Mouse (Mus musculus) embryonic fibroblast, embryonic 13.5 days (primary cell): ENCODE results near the gene Nlrp9b. TPM values are rescaled to one million over a fixed set of nuclear protein-coding genes. Genes with fewer than 3 reads are reported as not detected.
"Not testable (repeated sequence)": the region's sequence is repeated elsewhere in the genome, so short reads cannot be mapped to it uniquely, and the experiment has no call there.

Experiments used
- H3K27ac ChIP-seq: 2 replicates; pipeline ENCODE4 v1.5.1; 2012; ENCODE audit warnings: low read length, control low read depth, inconsistent platforms; ENCODE audit not compliant: insufficient read depth
- H3K4me1 ChIP-seq: 2 replicates; pipeline ENCODE4 v1.6.1; 2011; ENCODE audit warnings: low read length; ENCODE audit not compliant: control insufficient read depth, insufficient read depth
- H3K4me3 ChIP-seq: 2 replicates; pipeline ENCODE4 v1.5.1; 2011; ENCODE audit warnings: mild to moderate bottlenecking, control low read depth, low read length; ENCODE audit not compliant: insufficient read depth
- CTCF ChIP-seq: IDR thresholded peaks from 2 replicates; pipeline ENCODE4 v1.5.1; 2011; ENCODE audit warnings: mild to moderate bottlenecking, control low read depth, low read length, moderate library complexity, borderline replicate concordance; ENCODE audit not compliant: insufficient read depth
- POLR2A ChIP-seq: IDR thresholded peaks from 2 replicates; pipeline ENCODE4 v1.6.1; 2011; ENCODE audit warnings: low read depth, mild to moderate bottlenecking, control low read depth, low read length, moderate library complexity
- polyA plus RNA-seq: library from polyadenylated mRNA; stranded (reverse); fragments of >200 nt; gene quantifications from 2 replicates; pipeline ENCODE4 v1.2.4, GENCODE M21; 2011; ENCODE audit warnings: low read depth; ENCODE audit not compliant: missing spikeins, insufficient read length

Nlrp9b gene
- polyA plus RNA-seq, 1 experiment: not detected

GRCm38 (mm10) chr7:19956341-19956781 lies 34.9 kb upstream of the Nlrp9b start:
- TF ChIP-seq POLR2A (no peak), CTCF (peak; percentile 82; the same call in 1 of the 2 replicates)
- Histone ChIP-seq H3K4me3 (no peak overlapping the region), H3K27ac (no peak overlapping the region), H3K4me1 (no peaks in the 10 kb centered on the region; the same call in none of the 2 replicates)

- no peak for TF ChIP-seq CTCF
- TF ChIP-seq POLR2A: no peak
Measured at GRCm38 (mm10) chr7:19962423-19962822, 28.8 kb upstream of the Nlrp9b start.

GRCm38 (mm10) chr7:19964985-19965579 lies 26.2 kb upstream of the Nlrp9b start, which contains the start of gene Ceacam20:
Gene Ceacam20 (plus strand): TSS chr7:19965412.
- Histone ChIP-seq H3K4me1 (no peaks in the 10 kb centered on the region), H3K4me3 (no peak within 1 kb of the TSS), H3K27ac (no peak within 1 kb of the TSS)
- no peak for TF ChIP-seq CTCF
- TF ChIP-seq POLR2A: no peak

More at GRCm38 (mm10) chr7:19962423-19962822, 28.8 kb upstream of the Nlrp9b start:
- Histone ChIP-seq H3K4me1 (no peaks in the 10 kb centered on the region), H3K4me3 (no peak overlapping the region), H3K27ac (no peak overlapping the region)

GRCm38 (mm10) chr7:19969106-19969505 lies 22.2 kb upstream of the Nlrp9b start:
- Histone ChIP-seq H3K4me1 (no peaks in the 10 kb centered on the region), H3K27ac (no peak overlapping the region), H3K4me3 (no peak overlapping the region)
- TF ChIP-seq POLR2A (no peak), CTCF (no peak)

GRCm38 (mm10) chr7:19969541-19970090 lies 21.6 kb upstream of the Nlrp9b start:
- TF ChIP-seq POLR2A (no peak), CTCF (no peak)
- Histone ChIP-seq H3K4me1 (no peaks in the 10 kb centered on the region), H3K27ac (no peak overlapping the region), H3K4me3 (no peak overlapping the region)

- TF ChIP-seq CTCF (no peak), POLR2A (no peak)
- Histone ChIP-seq H3K4me1 (no peaks in the 10 kb centered on the region), H3K27ac (no peak overlapping the region), H3K4me3 (no peak overlapping the region)
Measured at GRCm38 (mm10) chr7:19970196-19970595, 21.1 kb upstream of the Nlrp9b start.

- Histone ChIP-seq H3K4me1 (no peaks in the 10 kb centered on the region), H3K4me3 (no peak overlapping the region), H3K27ac (no peak overlapping the region)
- TF ChIP-seq CTCF (no peak), POLR2A (no peak)
Measured at GRCm38 (mm10) chr7:19971516-19971915, 19.7 kb upstream of the Nlrp9b start.

GRCm38 (mm10) chr7:19996721-19997120 lies 5.5 kb downstream of the Nlrp9b start:
- H3K4me3 ChIP-seq, H3K4me1 ChIP-seq, H3K27ac ChIP-seq: not testable (repeated sequence)

GRCm38 (mm10) chr7:20009987-20010386 lies 18.7 kb downstream of the Nlrp9b start:
- Histone ChIP-seq H3K4me1 (no peaks in the 10 kb centered on the region), H3K4me3 (no peak overlapping the region), H3K27ac (no peak overlapping the region)
- no peak for TF ChIP-seq POLR2A
- TF ChIP-seq CTCF: no peak

- H3K4me1 ChIP-seq, H3K4me3 ChIP-seq, H3K27ac ChIP-seq: not testable (repeated sequence)
Measured at GRCm38 (mm10) chr7:20064100-20064499, 72.8 kb downstream of the Nlrp9b start.

- H3K4me1 ChIP-seq, H3K27ac ChIP-seq, H3K4me3 ChIP-seq: not testable (repeated sequence)
Measured at GRCm38 (mm10) chr7:20078118-20078517, 86.9 kb downstream of the Nlrp9b start.

- H3K4me3 ChIP-seq, H3K27ac ChIP-seq, H3K4me1 ChIP-seq: not testable (repeated sequence)
Measured at GRCm38 (mm10) chr7:20099380-20099779, 108.1 kb downstream of the Nlrp9b start, which contains the start of gene Vmn1r91. Gene Vmn1r91 (plus strand): TSS chr7:20099680.

GRCm38 (mm10) chr7:20122479-20122878 lies 131.2 kb downstream of the Nlrp9b start, which contains the start of gene Gm16442:
Gene Gm16442 (minus strand): TSS chr7:20122579.
- not testable (repeated sequence) for H3K4me3 ChIP-seq, H3K4me1 ChIP-seq

More at GRCm38 (mm10) chr7:20122479-20122878, 131.2 kb downstream of the Nlrp9b start, which contains the start of gene Gm16442:
- not testable (repeated sequence) for H3K27ac ChIP-seq
